Mouse (Mus musculus): ENCODE data around the gene Ift20. TPM values are rescaled to one million over a fixed set of nuclear protein-coding genes. Genes with fewer than 3 reads are reported as not detected.

The Ift20 gene
- polyA plus RNA-seq, 1 experiment, result 60.7 TPM

GRCm38 (mm10) chr11:78544449-78545111, 8.4 kb downstream of the Ift20 start:
- peaks cover 2% of the 10 kb centered on the region for H3K4me1 ChIP-seq (replicated peaks; ENCODE audit: control insufficient read depth, insufficient read depth, low read length)
- no peak for TF ChIP-seq POLR2A (IDR thresholded peaks at IDR 0.05; ENCODE audit: control insufficient read depth, extremely low read depth, insufficient read depth, low read length, poor library complexity)
- TF ChIP-seq CTCF (IDR thresholded peaks at IDR 0.05; ENCODE audit: borderline replicate concordance, control insufficient read depth, extremely low read depth, insufficient read depth, low read length, poor library complexity), result no peak
- H3K27ac ChIP-seq (ENCODE audit: control insufficient read depth, insufficient read depth, low read length), result no peak overlapping the region
- no peaks in the 10 kb centered on the region for H3K27me3 ChIP-seq (ENCODE audit: control insufficient read depth, insufficient read depth, low read length)
- peaks cover 9% of the 10 kb centered on the region; the same call in 1 of the 2 replicates for H3K36me3 ChIP-seq (ENCODE audit: control insufficient read depth, insufficient read depth, low read length)
- no peak for DNase-seq
- H3K4me3 ChIP-seq (ENCODE audit: control insufficient read depth, insufficient read depth, low read length), result no peak overlapping the region
- 90% methylated on average over 7 of the region's 7 CpGs for WGBS

- Histone ChIP-seq H3K4me3 (ENCODE audit: control insufficient read depth, insufficient read depth, low read length) (no peak overlapping the region), H3K27me3 (ENCODE audit: control insufficient read depth, insufficient read depth, low read length) (no peaks in the 10 kb centered on the region), H3K27ac (ENCODE audit: control insufficient read depth, insufficient read depth, low read length) (no peak overlapping the region), H3K4me1 (replicated peaks; ENCODE audit: control insufficient read depth, insufficient read depth, low read length) (peaks cover 6% of the 10 kb centered on the region), H3K36me3 (ENCODE audit: control insufficient read depth, insufficient read depth, low read length) (peaks cover 9% of the 10 kb centered on the region; the same call in 1 of the 2 replicates)
- TF ChIP-seq POLR2A (IDR thresholded peaks at IDR 0.05; ENCODE audit: control insufficient read depth, extremely low read depth, insufficient read depth, low read length, poor library complexity) (no peak), CTCF (IDR thresholded peaks at IDR 0.05; ENCODE audit: borderline replicate concordance, control insufficient read depth, extremely low read depth, insufficient read depth, low read length, poor library complexity) (no peak)
- no peak for DNase-seq
- WGBS, result 46% methylated on average over 8 of the region's 8 CpGs
Measured at GRCm38 (mm10) chr11:78545181-78545580, 9.0 kb downstream of the Ift20 start.

- Histone ChIP-seq H3K27ac (ENCODE audit: control insufficient read depth, insufficient read depth, low read length) (no peak overlapping the region), H3K4me3 (ENCODE audit: control insufficient read depth, insufficient read depth, low read length) (no peak overlapping the region), H3K27me3 (ENCODE audit: control insufficient read depth, insufficient read depth, low read length) (no peaks in the 10 kb centered on the region), H3K4me1 (replicated peaks; ENCODE audit: control insufficient read depth, insufficient read depth, low read length) (peaks cover 14% of the 10 kb centered on the region), H3K36me3 (ENCODE audit: control insufficient read depth, insufficient read depth, low read length) (no peaks in the 10 kb centered on the region)
- no peak for TF ChIP-seq CTCF (IDR thresholded peaks at IDR 0.05; ENCODE audit: borderline replicate concordance, control insufficient read depth, extremely low read depth, insufficient read depth, low read length, poor library complexity)
- TF ChIP-seq POLR2A (IDR thresholded peaks at IDR 0.05; ENCODE audit: control insufficient read depth, extremely low read depth, insufficient read depth, low read length, poor library complexity), result no peak
- no peak for DNase-seq
- WGBS, result 85% methylated on average over 2 of the region's 2 CpGs
Measured at GRCm38 (mm10) chr11:78547718-78548460, 11.7 kb downstream of the Ift20 start.

- Histone ChIP-seq H3K4me3 (ENCODE audit: control insufficient read depth, insufficient read depth, low read length) (no peak overlapping the region; the same call in 1 of the 2 replicates), H3K36me3 (ENCODE audit: control insufficient read depth, insufficient read depth, low read length) (no peaks in the 10 kb centered on the region), H3K4me1 (replicated peaks; ENCODE audit: control insufficient read depth, insufficient read depth, low read length) (peaks cover 14% of the 10 kb centered on the region), H3K27ac (ENCODE audit: control insufficient read depth, insufficient read depth, low read length) (no peak overlapping the region), H3K27me3 (ENCODE audit: control insufficient read depth, insufficient read depth, low read length) (no peaks in the 10 kb centered on the region)
- 6% methylated on average over 5 of the region's 5 CpGs for WGBS
- no peak for DNase-seq
- TF ChIP-seq POLR2A (IDR thresholded peaks at IDR 0.05; ENCODE audit: control insufficient read depth, extremely low read depth, insufficient read depth, low read length, poor library complexity) (no peak), CTCF (IDR thresholded peaks at IDR 0.05; ENCODE audit: borderline replicate concordance, control insufficient read depth, extremely low read depth, insufficient read depth, low read length, poor library complexity) (no peak)
Measured at GRCm38 (mm10) chr11:78549491-78549987, 13.4 kb downstream of the Ift20 start.

GRCm38 (mm10) chr11:78550168-78551058, 14.3 kb downstream of the Ift20 start, which contains the start of gene Tmem97:
Tmem97 (minus strand) TSS chr11:78550777.
- under 1% methylated on average over 60 of the region's 60 CpGs for WGBS
- TF ChIP-seq CTCF (IDR thresholded peaks at IDR 0.05; ENCODE audit: borderline replicate concordance, control insufficient read depth, extremely low read depth, insufficient read depth, low read length, poor library complexity) (peak; percentile 45; the same call in 1 of the 2 replicates), POLR2A (IDR thresholded peaks at IDR 0.05; ENCODE audit: control insufficient read depth, extremely low read depth, insufficient read depth, low read length, poor library complexity) (peak; percentile 52; the same call in 1 of the 2 replicates)
- peak; percentile 94 for DNase-seq
- Histone ChIP-seq H3K4me3 (ENCODE audit: control insufficient read depth, insufficient read depth, low read length) (peak within 1 kb of the TSS; percentile 83), H3K4me1 (replicated peaks; ENCODE audit: control insufficient read depth, insufficient read depth, low read length) (peaks cover 14% of the 10 kb centered on the region), H3K27me3 (ENCODE audit: control insufficient read depth, insufficient read depth, low read length) (no peaks in the 10 kb centered on the region), H3K27ac (ENCODE audit: control insufficient read depth, insufficient read depth, low read length) (no peak within 1 kb of the TSS), H3K36me3 (ENCODE audit: control insufficient read depth, insufficient read depth, low read length) (no peaks in the 10 kb centered on the region)

- Histone ChIP-seq H3K27me3 (ENCODE audit: control insufficient read depth, insufficient read depth, low read length) (no peaks in the 10 kb centered on the region), H3K4me1 (replicated peaks; ENCODE audit: control insufficient read depth, insufficient read depth, low read length) (peaks cover 14% of the 10 kb centered on the region), H3K27ac (ENCODE audit: control insufficient read depth, insufficient read depth, low read length) (no peak overlapping the region), H3K4me3 (ENCODE audit: control insufficient read depth, insufficient read depth, low read length) (peak overlapping the region; percentile 33), H3K36me3 (ENCODE audit: control insufficient read depth, insufficient read depth, low read length) (no peaks in the 10 kb centered on the region)
- WGBS, result 32% methylated on average over 6 of the region's 6 CpGs
- TF ChIP-seq CTCF (IDR thresholded peaks at IDR 0.05; ENCODE audit: borderline replicate concordance, control insufficient read depth, extremely low read depth, insufficient read depth, low read length, poor library complexity), result no peak
- TF ChIP-seq POLR2A (IDR thresholded peaks at IDR 0.05; ENCODE audit: control insufficient read depth, extremely low read depth, insufficient read depth, low read length, poor library complexity), result no peak
- no peak for DNase-seq
Measured at GRCm38 (mm10) chr11:78551059-78551398, 14.9 kb downstream of the Ift20 start.

Measured in thymus, adult 2 months (tissue).